Mouse (Mus musculus): ENCODE data around the gene Smpx. TPM values are rescaled to one million over a fixed set of nuclear protein-coding genes. Genes with fewer than 3 reads are reported as not detected.

Smpx gene
- polyA plus RNA-seq, 1 experiment from 2014 or later, result not detected

GRCm38 (mm10) chrX:157732346-157732745, 33.6 kb downstream of the Smpx start:
- Histone ChIP-seq H3K27me3 (peaks cover 12% of the 10 kb centered on the region; the same call in 1 of the 2 replicates), H3K9me3 (no peaks in the 10 kb centered on the region), H3K36me3 (no peaks in the 10 kb centered on the region), H3K27ac (no peak overlapping the region), H3K4me3 (replicated peaks) (no peak overlapping the region), H3K4me1 (replicated peaks) (peaks cover 8% of the 10 kb centered on the region; the same call in 1 of the 2 replicates), H3K9ac (replicated peaks) (no peak overlapping the region), H3K4me2 (replicated peaks) (peak overlapping the region; percentile 11; the same call in 1 of the 2 replicates)
- 43% methylated on average over 3 of the region's 3 CpGs for WGBS
- peak; percentile 48; the same call in 1 of the 2 replicates for ATAC-seq

GRCm38 (mm10) chrX:157733836-157734235, 35.1 kb downstream of the Smpx start:
- peaks cover 8% of the 10 kb centered on the region; the same call in 1 of the 2 replicates for H3K4me1 ChIP-seq (replicated peaks)
- H3K4me2 ChIP-seq (replicated peaks), result no peak overlapping the region
- H3K36me3 ChIP-seq, result no peaks in the 10 kb centered on the region
- no peak for ATAC-seq
- H3K27me3 ChIP-seq, result peaks cover 9% of the 10 kb centered on the region; the same call in 1 of the 2 replicates
- H3K27ac ChIP-seq, result no peak overlapping the region
- H3K9me3 ChIP-seq, result no peaks in the 10 kb centered on the region
- H3K9ac ChIP-seq (replicated peaks), result no peak overlapping the region
- 60% methylated on average over 2 of the region's 2 CpGs for WGBS
- no peak overlapping the region for H3K4me3 ChIP-seq (replicated peaks)

- Histone ChIP-seq H3K27me3 (peaks cover 9% of the 10 kb centered on the region; the same call in 1 of the 2 replicates), H3K4me3 (replicated peaks) (no peak overlapping the region), H3K36me3 (no peaks in the 10 kb centered on the region), H3K9ac (replicated peaks) (no peak overlapping the region), H3K27ac (no peak overlapping the region), H3K4me1 (replicated peaks) (peaks cover 8% of the 10 kb centered on the region; the same call in 1 of the 2 replicates), H3K9me3 (no peaks in the 10 kb centered on the region), H3K4me2 (replicated peaks) (no peak overlapping the region)
- no peak for ATAC-seq
- WGBS, result 84% methylated on average over 1 of the region's 1 CpGs
These were observed 35.6 kb downstream of the Smpx start for GRCm38 (mm10) chrX:157734341-157734740.

GRCm38 (mm10) chrX:157747815-157748544, 49.3 kb downstream of the Smpx start:
- H3K9ac ChIP-seq (replicated peaks), result no peak overlapping the region
- WGBS, result 87% methylated on average over 10 of the region's 10 CpGs
- H3K4me2 ChIP-seq (replicated peaks), result no peak overlapping the region
- no peaks in the 10 kb centered on the region for H3K9me3 ChIP-seq
- H3K4me3 ChIP-seq (replicated peaks), result no peak overlapping the region
- H3K36me3 ChIP-seq, result no peaks in the 10 kb centered on the region
- no peak overlapping the region for H3K27ac ChIP-seq
- H3K4me1 ChIP-seq (replicated peaks), result no peaks in the 10 kb centered on the region
- no peaks in the 10 kb centered on the region for H3K27me3 ChIP-seq
- ATAC-seq, result no peak

GRCm38 (mm10) chrX:157754559-157754958, 55.8 kb downstream of the Smpx start:
- Histone ChIP-seq H3K36me3 (no peaks in the 10 kb centered on the region), H3K27ac (no peak overlapping the region), H3K9me3 (no peaks in the 10 kb centered on the region), H3K4me3 (replicated peaks) (no peak overlapping the region), H3K4me2 (replicated peaks) (no peak overlapping the region), H3K4me1 (replicated peaks) (no peaks in the 10 kb centered on the region), H3K27me3 (0 out of 2 replicates have a peak, but pooled peaks cover 3% of the 10 kb centered on the region), H3K9ac (replicated peaks) (no peak overlapping the region)
- 54% methylated on average over 4 of the region's 4 CpGs for WGBS
- no peak for ATAC-seq

GRCm38 (mm10) chrX:157762542-157762941, 63.8 kb downstream of the Smpx start:
- no peaks in the 10 kb centered on the region for H3K4me1 ChIP-seq (replicated peaks)
- no peaks in the 10 kb centered on the region for H3K9me3 ChIP-seq
- WGBS, result 71% methylated on average over 3 of the region's 3 CpGs
- no peaks in the 10 kb centered on the region for H3K36me3 ChIP-seq
- H3K27me3 ChIP-seq, result 0 out of 2 replicates have a peak, but pooled peaks cover 3% of the 10 kb centered on the region
- H3K4me2 ChIP-seq (replicated peaks), result no peak overlapping the region
- no peak overlapping the region for H3K4me3 ChIP-seq (replicated peaks)
- no peak overlapping the region for H3K9ac ChIP-seq (replicated peaks)
- H3K27ac ChIP-seq, result no peak overlapping the region
- no peak for ATAC-seq

- ATAC-seq, result no peak
- Histone ChIP-seq H3K9ac (replicated peaks) (no peak overlapping the region), H3K36me3 (no peaks in the 10 kb centered on the region), H3K27me3 (no peaks in the 10 kb centered on the region), H3K4me3 (replicated peaks) (no peak overlapping the region), H3K9me3 (no peaks in the 10 kb centered on the region), H3K27ac (no peak overlapping the region), H3K4me2 (replicated peaks) (no peak overlapping the region), H3K4me1 (replicated peaks) (no peaks in the 10 kb centered on the region)
- WGBS, result 93% methylated on average over 2 of the region's 2 CpGs
These were observed 103.0 kb downstream of the Smpx start for GRCm38 (mm10) chrX:157801669-157802068.

Other genes starting within 250 kb of the Smpx start
- gene Sms, start 206.6 kb upstream of the Smpx start, polyA plus RNA-seq (2015; fragmentation: Nextera tagmentation; extraction: Ambion mirVana), result 108 and 142 TPM in 2 replicates
- gene Yy2, start 129.9 kb upstream of the Smpx start, polyA plus RNA-seq (2015; fragmentation: Nextera tagmentation; extraction: Ambion mirVana), result 2.3 and 3.9 TPM in 2 replicates
- 25.1 and 25.3 TPM in 2 replicates for gene Mbtps2, start 100.2 kb upstream of the Smpx start, polyA plus RNA-seq (2015; fragmentation: Nextera tagmentation; extraction: Ambion mirVana)
- 2.3 and 2.6 TPM in 2 replicates for gene Klhl34, start 119.5 kb downstream of the Smpx start, polyA plus RNA-seq (2015; fragmentation: Nextera tagmentation; extraction: Ambion mirVana)